Mouse (Mus musculus): ENCODE measurements at regions not wholly inside any gene's neighbourhood (a gene's known extent, or its start where the extent isn't known, plus 50 kb on each side); places are given as distances from the start of the nearest gene placed in this dataset.

DNA sequence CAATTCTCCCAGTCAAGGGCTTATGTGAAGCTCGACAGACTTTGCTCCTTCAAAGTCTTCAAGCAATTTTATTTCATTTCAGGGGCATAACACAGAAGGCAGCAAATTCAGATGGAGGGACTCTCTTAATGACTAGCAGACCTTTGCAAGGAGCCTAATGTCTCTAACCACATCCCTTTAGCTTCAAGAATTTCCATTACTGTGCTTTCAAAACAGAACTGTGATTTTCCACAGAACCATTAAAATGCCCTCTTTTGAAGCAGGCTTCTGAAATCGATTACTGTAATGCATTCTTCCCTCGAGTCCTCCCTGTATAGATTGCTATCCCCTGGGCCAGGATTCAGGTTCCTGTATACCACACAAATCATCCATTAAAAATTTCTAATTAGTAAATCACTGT, 80.9 kb upstream of the Tac1 start:
- no peak for DNase-seq (ENCODE audit: low spot score in 2 of 2)

DNA sequence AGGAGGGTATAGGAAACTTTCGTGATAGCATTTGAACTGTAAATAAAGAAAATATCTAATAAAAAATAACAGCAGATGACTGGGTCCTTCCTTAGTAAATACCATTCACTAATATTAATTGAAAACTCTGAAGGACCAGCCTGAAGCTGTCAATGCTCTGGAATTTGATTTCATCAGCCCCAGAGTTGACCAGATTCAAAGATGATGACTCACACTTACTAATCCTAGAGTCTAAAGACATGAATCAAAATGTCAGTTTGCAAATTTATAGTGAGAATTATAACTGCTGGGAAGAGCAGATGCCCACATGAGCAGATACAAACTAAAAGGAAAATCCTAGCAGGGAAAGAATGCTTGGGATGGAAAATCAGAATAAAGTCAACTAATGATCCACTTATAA, 77.8 kb upstream of the Tac1 start:
- no peak for DNase-seq (ENCODE audit: low spot score in 2 of 2)

DNA sequence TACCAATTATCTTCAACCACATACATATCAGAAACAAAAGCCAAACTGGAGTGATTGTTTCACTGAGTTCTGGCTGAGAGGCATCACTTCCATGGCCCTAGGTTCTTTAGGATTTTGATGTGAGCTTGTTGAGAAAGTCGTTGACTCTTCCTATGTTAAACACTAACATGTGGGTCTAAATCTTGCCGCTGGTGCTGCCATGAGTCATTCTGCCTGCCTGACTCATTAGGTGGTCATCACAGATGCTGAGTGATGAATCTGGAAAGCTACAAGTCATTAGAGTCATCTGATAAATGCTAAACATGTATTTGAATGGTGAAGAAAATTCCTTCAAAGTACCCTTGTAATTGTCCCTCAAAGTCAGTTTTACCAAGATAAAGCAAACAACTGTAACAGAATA, 60.4 kb upstream of the Tac1 start:
- no peak for DNase-seq (ENCODE audit: low spot score in 2 of 2)

GRCm38 (mm10) chr6:7496766-7497165, 57.9 kb upstream of the Tac1 start:
- no peak for DNase-seq (ENCODE audit: low spot score in 2 of 2)

Data from frontal cortex, postnatal 14 days (tissue).